Mouse (Mus musculus) MEL (cell line): ENCODE results near the gene Bad. TPM values are rescaled to one million over a fixed set of nuclear protein-coding genes. Genes with fewer than 3 reads are reported as not detected.

Experiments
- DNase-seq: peaks from one replicate; pipeline ENCODE4 v3.0.0; 2011; ENCODE audit warnings: low read depth, low spot score
- H3K27ac ChIP-seq: 2 replicates; pipeline ENCODE4 v1.5.1; 2012; ENCODE audit warnings: low read depth, mild to moderate bottlenecking, control low read depth, low read length, moderate library complexity; ENCODE audit not compliant: control insufficient read depth
- H3K27me3 ChIP-seq, 2 experiments: fragments of 150-350 bp in 1 of 2; sonication (generic) in 1 of 2; 2 replicates each; pipeline ENCODE4 v1.6.1; 2012; ENCODE audit warnings: low read length in 2 of 2, mild to moderate bottlenecking in 2 of 2, improper control_type of control experiment in 1 of 2, moderate library complexity in 1 of 2; ENCODE audit not compliant: insufficient read depth in 2 of 2, control insufficient read depth in 1 of 2
- H3K36me3 ChIP-seq, 2 experiments: 2 replicates each; pipeline ENCODE4 v1.6.1; 2012 to 2014; ENCODE audit warnings: low read length in 2 of 2, improper control_type of control experiment in 1 of 2, inconsistent platforms in 1 of 2, mild to moderate bottlenecking in 1 of 2; ENCODE audit not compliant: insufficient read depth in 2 of 2, control insufficient read depth in 1 of 2
- H3K4me1 ChIP-seq, 2 experiments: fragments of 150-350 bp in 1 of 2; sonication (generic) in 1 of 2; 2 replicates each; pipeline ENCODE4 v1.6.1; 2012; ENCODE audit warnings: low read length in 2 of 2, improper control_type of control experiment in 1 of 2, mild to moderate bottlenecking in 1 of 2; ENCODE audit not compliant: insufficient read depth in 2 of 2, control insufficient read depth in 1 of 2
- H3K4me3 ChIP-seq, 2 experiments: fragments of 150-350 bp in 1 of 2; sonication (generic) in 1 of 2; 2 replicates each; pipeline ENCODE4 v1.5.1; 2012; ENCODE audit warnings: low read depth in 2 of 2, low read length in 2 of 2, mild to moderate bottlenecking in 2 of 2, moderate library complexity in 2 of 2, control low read depth in 1 of 2, improper control_type of control experiment in 1 of 2; ENCODE audit not compliant: control insufficient read depth in 1 of 2, insufficient read depth in 1 of 2
- H3K79me2 ChIP-seq: 2 replicates; pipeline ENCODE4 v1.6.1; 2012; ENCODE audit warnings: mild to moderate bottlenecking, low read length, moderate library complexity; ENCODE audit not compliant: control insufficient read depth, poor library complexity, insufficient read depth
- H3K9ac ChIP-seq: 2 replicates; pipeline ENCODE4 v1.6.1; 2012; ENCODE audit warnings: low read depth, mild to moderate bottlenecking, control low read depth, low read length, moderate library complexity; ENCODE audit not compliant: control insufficient read depth, poor library complexity, severe bottlenecking
- H3K9me3 ChIP-seq: fragments of 150-350 bp; sonication (generic); replicated peaks from 2 replicates; pipeline ENCODE4 v1.6.1; 2012; ENCODE audit warnings: mild to moderate bottlenecking, low read length, improper control_type of control experiment, moderate library complexity; ENCODE audit not compliant: insufficient read depth
- CHD1 ChIP-seq: IDR thresholded peaks from 2 replicates; pipeline ENCODE4 v1.6.1; 2012; ENCODE audit warnings: low read depth, mild to moderate bottlenecking, inconsistent platforms, low read length, improper control_type of control experiment
- HCFC1 ChIP-seq: IDR thresholded peaks from 2 replicates; pipeline ENCODE4 v1.6.1; 2012; ENCODE audit warnings: low read depth, mild to moderate bottlenecking, inconsistent platforms, low read length, improper control_type of control experiment, moderate library complexity
- MAX ChIP-seq: IDR thresholded peaks from 2 replicates; pipeline ENCODE4 v1.6.1; 2011; ENCODE audit warnings: low read length, improper control_type of control experiment
- MYB ChIP-seq: IDR thresholded peaks from 2 replicates; pipeline ENCODE4 v1.6.1; 2011; ENCODE audit warnings: mild to moderate bottlenecking, low read depth, low read length, improper control_type of control experiment
- MYC ChIP-seq: IDR thresholded peaks from 2 replicates; pipeline ENCODE4 v1.6.1; 2011; ENCODE audit warnings: low read depth, mild to moderate bottlenecking, low read length, improper control_type of control experiment, moderate library complexity
- NELFE ChIP-seq: IDR thresholded peaks from 2 replicates; pipeline ENCODE4 v1.6.1; 2011; ENCODE audit warnings: low read depth, low read length, improper control_type of control experiment
- NRF1 ChIP-seq: IDR thresholded peaks from 2 replicates; pipeline ENCODE4 v1.6.1; 2014; ENCODE audit warnings: low read depth, mild to moderate bottlenecking, inconsistent platforms, low read length, improper control_type of control experiment, moderate library complexity; ENCODE audit not compliant: poor library complexity, insufficient read depth, severe bottlenecking
- POLR2A ChIP-seq, 2 experiments: IDR thresholded peaks; 2 replicates each; pipeline ENCODE4 v1.6.1; 2011 to 2012; ENCODE audit warnings: low read length in 2 of 2, mild to moderate bottlenecking in 2 of 2, control low read depth in 1 of 2, improper control_type of control experiment in 1 of 2, low read depth in 1 of 2, moderate library complexity in 1 of 2; ENCODE audit not compliant: control insufficient read depth in 1 of 2, insufficient read depth in 1 of 2, poor library complexity in 1 of 2
- POLR2AphosphoS2 ChIP-seq: IDR thresholded peaks from 2 replicates; pipeline ENCODE4 v1.6.1; 2011; ENCODE audit warnings: low read length, improper control_type of control experiment
- RCOR1 ChIP-seq: IDR thresholded peaks from 2 replicates; pipeline ENCODE4 v1.6.1; 2012; ENCODE audit warnings: low read depth, mild to moderate bottlenecking, inconsistent platforms, low read length, improper control_type of control experiment
- SIN3A ChIP-seq: IDR thresholded peaks from 2 replicates; pipeline ENCODE4 v1.6.1; 2012; ENCODE audit warnings: low read length, improper control_type of control experiment, inconsistent platforms
- SMC3 ChIP-seq: IDR thresholded peaks from 2 replicates; pipeline ENCODE4 v1.6.1; 2011; ENCODE audit warnings: low read depth, low read length, improper control_type of control experiment
- TBP ChIP-seq: IDR thresholded peaks from 2 replicates; pipeline ENCODE4 v1.8.0; 2011; ENCODE audit warnings: low read depth, low read length, improper control_type of control experiment
- UBTF ChIP-seq: IDR thresholded peaks from 2 replicates; pipeline ENCODE4 v1.6.1; 2012; ENCODE audit warnings: low read depth, mild to moderate bottlenecking, inconsistent platforms, low read length, improper control_type of control experiment, moderate library complexity, borderline replicate concordance; ENCODE audit not compliant: insufficient read depth
- ZMIZ1 ChIP-seq: IDR thresholded peaks from 2 replicates; pipeline ENCODE4 v1.6.1; 2012; ENCODE audit warnings: low read depth, mild to moderate bottlenecking, inconsistent platforms, low read length, improper control_type of control experiment, moderate library complexity
- ZNF384 ChIP-seq: IDR thresholded peaks from 2 replicates; pipeline ENCODE4 v1.6.1; 2012; ENCODE audit warnings: low read depth, mild to moderate bottlenecking, inconsistent platforms, low read length, improper control_type of control experiment
- polyA plus RNA-seq, 2 experiments: library from polyadenylated mRNA; stranded (reverse) in 1 of 2; unstranded in 1 of 2; fragments of >175 nt in 1 of 2; fragments of >200 nt in 1 of 2; gene quantifications; 2 replicates each; pipeline versions ENCODE4 v1.2.1 to v1.2.4; 2012; ENCODE audit warnings: low replicate concordance in 2 of 2, low read depth in 1 of 2; ENCODE audit not compliant: insufficient read length in 2 of 2, insufficient read depth in 1 of 2, missing spikeins in 1 of 2
- total RNA-seq: library from RNA; depleted of rRNA; stranded (reverse); fragments of 300-350 nt; gene quantifications from 2 replicates; pipeline ENCODE4 v1.2.3, GENCODE M21; 2012

Gene Bad
- total and polyA plus RNA-seq, 3 experiments, result 51.7 to 69.7 TPM; not detected in 1

- no peak overlapping the region for H3K4me3 ChIP-seq
- DNase-seq, result no peak
- no peak overlapping the region for H3K9ac ChIP-seq
- peaks cover 0 to 8% of the 10 kb centered on the region in 2 experiments; a peak in 3 of 4 replicates for H3K4me1 ChIP-seq
- no peak for TF ChIP-seq SIN3A
- TF ChIP-seq HCFC1, result no peak
- no peak for TF ChIP-seq CHD1
- no peak for TF ChIP-seq SMC3
- no peak for TF ChIP-seq POLR2AphosphoS2
- TF ChIP-seq NRF1, result no peak
- no peak for TF ChIP-seq UBTF
- no peak for TF ChIP-seq ZMIZ1
- TF ChIP-seq ZNF384, result no peak
- no peak for TF ChIP-seq MAX
- TF ChIP-seq TBP, result no peak
- no peak; a peak in 1 of 4 replicates for TF ChIP-seq POLR2A (IDR thresholded peaks at IDR 0.05; ENCODE audit: control insufficient read depth in 1 of 2, insufficient read depth in 1 of 2, low read depth in 1 of 2, low read length in 2 of 2, poor library complexity in 1 of 2)
- TF ChIP-seq MYC, result no peak
- TF ChIP-seq NELFE, result no peak
- TF ChIP-seq RCOR1, result no peak
- no peak for TF ChIP-seq MYB
- no peak overlapping the region for H3K27ac ChIP-seq
- H3K9me3 ChIP-seq, result no peaks in the 10 kb centered on the region
- H3K36me3 ChIP-seq, result peaks cover 3 to 10% of the 10 kb centered on the region in 2 experiments; a peak in 3 of 4 replicates
- H3K27me3 ChIP-seq, result no peaks in the 10 kb centered on the region
- peaks cover 30% of the 10 kb centered on the region for H3K79me2 ChIP-seq
Observed at GRCm38 (mm10) chr19:6912205-6912970, 29.3 kb upstream of the Bad start.

- peaks cover 25% of the 10 kb centered on the region for H3K79me2 ChIP-seq
- peaks cover 3 to 10% of the 10 kb centered on the region in 2 experiments; a peak in 3 of 4 replicates for H3K36me3 ChIP-seq
- H3K27me3 ChIP-seq, result no peaks in the 10 kb centered on the region
- no peak overlapping the region for H3K4me3 ChIP-seq
- H3K9ac ChIP-seq, result no peak overlapping the region
- H3K4me1 ChIP-seq, result peaks cover 0 to 5% of the 10 kb centered on the region in 2 experiments; a peak in 3 of 4 replicates
- no peak overlapping the region for H3K27ac ChIP-seq
- H3K9me3 ChIP-seq, result no peaks in the 10 kb centered on the region
- TF ChIP-seq UBTF, result no peak
- peak in 1 of 2 experiments; percentile 22; a peak in 1 of 4 replicates for TF ChIP-seq POLR2A (IDR thresholded peaks at IDR 0.05; ENCODE audit: control insufficient read depth in 1 of 2, insufficient read depth in 1 of 2, low read depth in 1 of 2, low read length in 2 of 2, poor library complexity in 1 of 2)
- DNase-seq, result no peak
Observed at GRCm38 (mm10) chr19:6913036-6913435, 28.6 kb upstream of the Bad start.
